Comparison of ENCODE assay signal across 23 mouse cellular contexts in the genomic region with DNA sequence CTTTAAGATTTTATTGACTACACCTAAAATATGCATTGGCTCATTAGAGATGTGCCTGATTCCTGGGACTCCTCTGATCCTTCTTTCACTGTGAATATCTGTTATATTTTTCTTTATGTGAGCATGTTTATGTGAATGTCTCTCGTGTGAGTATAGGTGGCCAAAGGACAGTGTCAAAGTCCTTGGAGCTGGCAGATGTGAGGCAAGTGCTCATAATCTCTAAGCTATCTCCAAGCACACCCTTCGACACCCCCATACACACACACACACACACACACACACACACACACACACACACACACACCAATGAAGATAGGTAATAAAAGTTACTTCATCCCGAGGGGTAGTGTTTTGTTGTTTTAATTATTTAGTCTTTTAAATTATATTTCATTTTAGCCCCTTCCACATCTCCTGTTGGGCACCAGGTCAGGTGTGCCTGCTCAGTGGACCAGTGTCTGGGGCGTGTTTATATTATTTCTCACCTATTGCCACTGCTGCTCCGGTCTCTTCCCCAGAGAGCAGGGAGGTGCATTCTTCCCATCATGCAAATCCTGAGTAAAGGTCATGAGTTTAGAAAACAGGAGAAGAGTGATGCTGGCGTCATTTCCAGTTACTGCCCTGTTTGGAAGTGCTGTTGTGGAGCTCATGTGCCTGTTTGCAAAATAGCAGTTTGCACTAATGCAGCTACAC.
"Had no signal": no experiment of that assay in that cellular context is flagged by ENCODE, and none has a peak within 500 bp of the region (broad histone marks: within the 10 kb centered on the region; RNA-seq: fewer than 3 reads in every experiment).

No protein-coding gene starts in this region.

- DNase-seq: gastrocnemius, postnatal 14 days; gastrocnemius, postnatal 36 days; heart, adult 2 months; heart, postnatal 14 days; heart, postnatal 36 days; kidney, adult 11 months; kidney, adult 2 months; kidney, adult 9 months; kidney, postnatal 14 days; kidney, postnatal 36 days; layer of hippocampus, adult 9-11 months; layer of hippocampus, postnatal 36 days; left cerebral cortex, postnatal 4 days; liver, embryonic 13.5 days had no signal

- H3K4me1 ChIP-seq: heart, embryonic 13.5 days; heart, embryonic 15.5 days; hindbrain, embryonic 12.5 days; kidney, embryonic 15.5 days; limb, embryonic 13.5 days; limb, embryonic 15.5 days; liver, embryonic 13.5 days; liver, embryonic 15.5 days had no signal

- H3K9ac ChIP-seq: heart, embryonic 13.5 days; heart, embryonic 15.5 days; hindbrain, embryonic 12.5 days; kidney, embryonic 15.5 days; limb, embryonic 13.5 days; limb, embryonic 15.5 days; liver, embryonic 13.5 days; liver, embryonic 15.5 days had no signal

- H3K4me2 ChIP-seq: heart, embryonic 11.5 days; heart, embryonic 13.5 days; heart, embryonic 15.5 days; hindbrain, embryonic 12.5 days; kidney, embryonic 15.5 days; limb, embryonic 13.5 days; limb, embryonic 15.5 days; liver, embryonic 13.5 days; liver, embryonic 15.5 days had no signal

- H3K4me3 ChIP-seq: heart, adult 2 months; heart, embryonic 13.5 days; heart, embryonic 15.5 days; hindbrain, embryonic 12.5 days; kidney, embryonic 15.5 days; limb, embryonic 13.5 days; limb, embryonic 15.5 days; liver, embryonic 13.5 days; liver, embryonic 15.5 days had no signal

- H3K36me3 ChIP-seq: heart, embryonic 13.5 days; heart, embryonic 15.5 days; hindbrain, embryonic 12.5 days; kidney, embryonic 15.5 days; limb, embryonic 13.5 days; limb, embryonic 15.5 days; liver, embryonic 13.5 days; liver, embryonic 15.5 days had no signal

- H3K9me3 ChIP-seq: heart, embryonic 13.5 days; heart, embryonic 15.5 days; hindbrain, embryonic 12.5 days; kidney, embryonic 15.5 days; limb, embryonic 13.5 days; limb, embryonic 15.5 days; liver, embryonic 13.5 days; liver, embryonic 15.5 days had no signal

- H3K27me3 ChIP-seq: heart, embryonic 13.5 days; heart, embryonic 15.5 days; hindbrain, embryonic 12.5 days; kidney, embryonic 15.5 days; limb, embryonic 13.5 days; limb, embryonic 15.5 days; liver, embryonic 13.5 days; liver, embryonic 15.5 days had no signal

- H3K27ac ChIP-seq: heart, adult 2 months; heart, embryonic 13.5 days; heart, embryonic 15.5 days; hindbrain, embryonic 12.5 days; kidney, embryonic 15.5 days; kidney, postnatal 0 days; limb, embryonic 13.5 days; limb, embryonic 15.5 days; liver, embryonic 13.5 days; liver, embryonic 15.5 days had no signal
